Mouse (Mus musculus): ENCODE data around the gene Hoxb3. TPM values are rescaled to one million over a fixed set of nuclear protein-coding genes. Genes with fewer than 3 reads are reported as not detected.

Hoxb3 gene
- polyA plus RNA-seq, 1 experiment from 2014 or later, result 3.6 TPM

- Histone ChIP-seq H3K4me1 (ENCODE audit: control insufficient read depth, insufficient read depth, low read length) (peaks cover 7% of the 10 kb centered on the region; the same call in 1 of the 2 replicates), H3K4me2 (replicated peaks; ENCODE audit: low read depth, low read length) (peak overlapping the region; percentile 95; the same call in 1 of the 2 replicates), H3K27me3 (ENCODE audit: control insufficient read depth, insufficient read depth, low read length) (peaks cover 30% of the 10 kb centered on the region), H3K4me3 (ENCODE audit: low read depth, low read length) (0 out of 2 replicates have a peak overlapping the region, but pooled peaks have one; percentile 47), H3K36me3 (ENCODE audit: control insufficient read depth, insufficient read depth, low read length) (no peaks in the 10 kb centered on the region), H3K9ac (replicated peaks; ENCODE audit: low read depth, low read length) (no peak overlapping the region), H3K9me3 (ENCODE audit: control insufficient read depth, low read depth, low read length) (no peaks in the 10 kb centered on the region), H3K27ac (ENCODE audit: low read length) (peak overlapping the region; percentile 100; the same call in 1 of the 2 replicates)
- no peak for ATAC-seq (ENCODE audit: insufficient number of reproducible peaks, insufficient read depth, low FRiP score, low read depth)
- WGBS, result 17% methylated on average over 11 of the region's 11 CpGs
These were observed 25.0 kb upstream of the Hoxb3 start for GRCm38 (mm10) chr11:96297968-96298635.

GRCm38 (mm10) chr11:96298895-96299667 lies 24.0 kb upstream of the Hoxb3 start:
- H3K27me3 ChIP-seq (ENCODE audit: control insufficient read depth, insufficient read depth, low read length), result peaks cover 24% of the 10 kb centered on the region
- WGBS, result under 1% methylated on average over 66 of the region's 66 CpGs
- ATAC-seq (ENCODE audit: insufficient number of reproducible peaks, insufficient read depth, low FRiP score, low read depth), result no peak

GRCm38 (mm10) chr11:96299781-96300180 lies 23.3 kb upstream of the Hoxb3 start:
- Histone ChIP-seq H3K27me3 (ENCODE audit: control insufficient read depth, insufficient read depth, low read length) (peaks cover 24% of the 10 kb centered on the region), H3K4me1 (ENCODE audit: control insufficient read depth, insufficient read depth, low read length) (peaks cover 7% of the 10 kb centered on the region; the same call in 1 of the 2 replicates), H3K4me3 (ENCODE audit: low read depth, low read length) (peak overlapping the region; percentile 47), H3K9me3 (ENCODE audit: control insufficient read depth, low read depth, low read length) (no peaks in the 10 kb centered on the region), H3K27ac (ENCODE audit: low read length) (peak overlapping the region; percentile 100; the same call in 1 of the 2 replicates), H3K36me3 (ENCODE audit: control insufficient read depth, insufficient read depth, low read length) (no peaks in the 10 kb centered on the region), H3K9ac (replicated peaks; ENCODE audit: low read depth, low read length) (peak overlapping the region; percentile 69), H3K4me2 (replicated peaks; ENCODE audit: low read depth, low read length) (peak overlapping the region; percentile 95)
- ATAC-seq (ENCODE audit: insufficient number of reproducible peaks, insufficient read depth, low FRiP score, low read depth), result no peak
- under 1% methylated on average over 9 of the region's 9 CpGs for WGBS

More at GRCm38 (mm10) chr11:96298895-96299667, 24.0 kb upstream of the Hoxb3 start:
- Histone ChIP-seq H3K4me1 (ENCODE audit: control insufficient read depth, insufficient read depth, low read length) (peaks cover 7% of the 10 kb centered on the region; the same call in 1 of the 2 replicates), H3K27ac (ENCODE audit: low read length) (peak overlapping the region; percentile 100), H3K36me3 (ENCODE audit: control insufficient read depth, insufficient read depth, low read length) (no peaks in the 10 kb centered on the region), H3K4me3 (ENCODE audit: low read depth, low read length) (peak overlapping the region; percentile 47), H3K9me3 (ENCODE audit: control insufficient read depth, low read depth, low read length) (no peaks in the 10 kb centered on the region), H3K9ac (replicated peaks; ENCODE audit: low read depth, low read length) (peak overlapping the region; percentile 69), H3K4me2 (replicated peaks; ENCODE audit: low read depth, low read length) (peak overlapping the region; percentile 95)

GRCm38 (mm10) chr11:96300354-96301063 lies 22.6 kb upstream of the Hoxb3 start:
- no peak for ATAC-seq (ENCODE audit: insufficient number of reproducible peaks, insufficient read depth, low FRiP score, low read depth)
- H3K27me3 ChIP-seq (ENCODE audit: control insufficient read depth, insufficient read depth, low read length), result peaks cover 24% of the 10 kb centered on the region
- H3K4me1 ChIP-seq (ENCODE audit: control insufficient read depth, insufficient read depth, low read length), result peaks cover 4% of the 10 kb centered on the region; the same call in 1 of the 2 replicates
- H3K4me2 ChIP-seq (replicated peaks; ENCODE audit: low read depth, low read length), result peak overlapping the region; percentile 95
- no peaks in the 10 kb centered on the region for H3K9me3 ChIP-seq (ENCODE audit: control insufficient read depth, low read depth, low read length)
- 1% methylated on average over 35 of the region's 35 CpGs for WGBS
- peak overlapping the region; percentile 100 for H3K27ac ChIP-seq (ENCODE audit: low read length)
- peak overlapping the region; percentile 47 for H3K4me3 ChIP-seq (ENCODE audit: low read depth, low read length)
- H3K9ac ChIP-seq (replicated peaks; ENCODE audit: low read depth, low read length), result peak overlapping the region; percentile 69
- no peaks in the 10 kb centered on the region for H3K36me3 ChIP-seq (ENCODE audit: control insufficient read depth, insufficient read depth, low read length)

- Histone ChIP-seq H3K4me3 (ENCODE audit: low read depth, low read length) (peak overlapping the region; percentile 47), H3K27ac (ENCODE audit: low read length) (peak overlapping the region; percentile 100), H3K4me2 (replicated peaks; ENCODE audit: low read depth, low read length) (peak overlapping the region; percentile 95), H3K9me3 (ENCODE audit: control insufficient read depth, low read depth, low read length) (no peaks in the 10 kb centered on the region), H3K4me1 (ENCODE audit: control insufficient read depth, insufficient read depth, low read length) (peaks cover 4% of the 10 kb centered on the region; the same call in 1 of the 2 replicates), H3K9ac (replicated peaks; ENCODE audit: low read depth, low read length) (peak overlapping the region; percentile 69; the same call in 1 of the 2 replicates), H3K27me3 (ENCODE audit: control insufficient read depth, insufficient read depth, low read length) (peaks cover 23% of the 10 kb centered on the region), H3K36me3 (ENCODE audit: control insufficient read depth, insufficient read depth, low read length) (no peaks in the 10 kb centered on the region)
- WGBS, result 18% methylated on average over 10 of the region's 10 CpGs
- ATAC-seq (ENCODE audit: insufficient number of reproducible peaks, insufficient read depth, low FRiP score, low read depth), result no peak
These were observed 22.1 kb upstream of the Hoxb3 start for GRCm38 (mm10) chr11:96301064-96301431.

- peaks cover 8% of the 10 kb centered on the region; the same call in 1 of the 2 replicates for H3K4me1 ChIP-seq (ENCODE audit: control insufficient read depth, insufficient read depth, low read length)
- H3K9ac ChIP-seq (replicated peaks; ENCODE audit: low read depth, low read length), result peak overlapping the region; percentile 36; the same call in 1 of the 2 replicates
- H3K9me3 ChIP-seq (ENCODE audit: control insufficient read depth, low read depth, low read length), result no peaks in the 10 kb centered on the region
- H3K4me3 ChIP-seq (ENCODE audit: low read depth, low read length), result peak overlapping the region; percentile 47
- H3K27me3 ChIP-seq (ENCODE audit: control insufficient read depth, insufficient read depth, low read length), result peaks cover 22% of the 10 kb centered on the region
- peak overlapping the region; percentile 95 for H3K4me2 ChIP-seq (replicated peaks; ENCODE audit: low read depth, low read length)
- WGBS, result 8% methylated on average over 15 of the region's 15 CpGs
- ATAC-seq (ENCODE audit: insufficient number of reproducible peaks, insufficient read depth, low FRiP score, low read depth), result no peak
- H3K27ac ChIP-seq (ENCODE audit: low read length), result peak overlapping the region; percentile 100
- H3K36me3 ChIP-seq (ENCODE audit: control insufficient read depth, insufficient read depth, low read length), result no peaks in the 10 kb centered on the region
These were observed 21.3 kb upstream of the Hoxb3 start for GRCm38 (mm10) chr11:96301837-96302236.

- Histone ChIP-seq H3K27me3 (ENCODE audit: control insufficient read depth, insufficient read depth, low read length) (peaks cover 16% of the 10 kb centered on the region; the same call in 1 of the 2 replicates), H3K36me3 (ENCODE audit: control insufficient read depth, insufficient read depth, low read length) (no peaks in the 10 kb centered on the region), H3K4me2 (replicated peaks; ENCODE audit: low read depth, low read length) (peak overlapping the region; percentile 95), H3K9ac (replicated peaks; ENCODE audit: low read depth, low read length) (peak overlapping the region; percentile 41), H3K4me3 (ENCODE audit: low read depth, low read length) (peak overlapping the region; percentile 47), H3K9me3 (ENCODE audit: control insufficient read depth, low read depth, low read length) (no peaks in the 10 kb centered on the region), H3K27ac (ENCODE audit: low read length) (peak overlapping the region; percentile 100; the same call in 1 of the 2 replicates), H3K4me1 (ENCODE audit: control insufficient read depth, insufficient read depth, low read length) (peaks cover 8% of the 10 kb centered on the region; the same call in 1 of the 2 replicates)
- no peak for ATAC-seq (ENCODE audit: insufficient number of reproducible peaks, insufficient read depth, low FRiP score, low read depth)
- 11% methylated on average over 23 of the region's 23 CpGs for WGBS
These were observed 20.6 kb upstream of the Hoxb3 start for GRCm38 (mm10) chr11:96302381-96303150.

All from stomach, embryonic 14.5 days (tissue).